9 mouse cellular contexts compared by ENCODE assay signal in genomic region chrX:20548011-20548879, GRCm38 (mm10). TPM values are rescaled to one million over a fixed set of nuclear protein-coding genes. Genes with fewer than 3 reads are reported as not detected.
DNase-seq lines count a peak whose midpoint lies in the region; ATAC-seq lines count a peak whose summit lies in the region.
"Had no signal": no experiment of that assay in that cellular context is flagged by ENCODE, and none has a peak within 500 bp of the region (broad histone marks: within the 10 kb centered on the region; RNA-seq: fewer than 3 reads in every experiment).

No protein-coding gene starts in this region.

- peak overlapping the region; percentile 65 for H3K9ac ChIP-seq in heart, embryonic 12.5 days
- H3K9ac ChIP-seq in kidney, embryonic 16.5 days (replicated peaks; ENCODE audit: low read length), result peak overlapping the region; percentile 50

- no peak overlapping the region for H3K27ac ChIP-seq in heart, embryonic 12.5 days (ENCODE audit: poor library complexity, severe bottlenecking)
- H3K27ac ChIP-seq in kidney, embryonic 16.5 days (ENCODE audit: low read length), result peak overlapping the region; percentile 70

- no peaks in the 10 kb centered on the region for H3K27me3 ChIP-seq in heart, embryonic 12.5 days (replicated peaks)
- no peaks in the 10 kb centered on the region for H3K27me3 ChIP-seq in kidney, embryonic 16.5 days (ENCODE audit: insufficient read depth, low read length)

- intact Hi-C loops in heart, postnatal 25 days (cut with DNase I), result no loop called here

- DNase-seq in heart, adult 11 months, result peak; percentile 76
- DNase-seq in heart, postnatal 25 days (ENCODE audit: low spot score), result no peak
- peak; percentile 4 for DNase-seq in cerebellum, adult 9-11 months
- peak; percentile 14 to 29 for DNase-seq in lung, adult 18-20 months
- DNase-seq in ovary, postnatal 14 days (ENCODE audit: low spot score), result peak; percentile 9

- H3K36me3 ChIP-seq in heart, embryonic 12.5 days, result no peaks in the 10 kb centered on the region
- no peaks in the 10 kb centered on the region for H3K36me3 ChIP-seq in kidney, embryonic 16.5 days (ENCODE audit: insufficient read depth, low read length)

- H3K4me3 ChIP-seq in heart, embryonic 12.5 days, result peak overlapping the region; percentile 45
- peak overlapping the region; percentile 41 for H3K4me3 ChIP-seq in kidney, embryonic 16.5 days (ENCODE audit: low read length)

- ATAC-seq in heart, embryonic 12.5 days (ENCODE audit: insufficient number of reproducible peaks, low FRiP score), result no peak
- peak; percentile 49 for ATAC-seq in kidney, embryonic 16.5 days (ENCODE audit: low FRiP score, low TSS enrichment)
- no peak for ATAC-seq in activated CD4-positive, CD25-positive, alpha-beta regulatory T cell, adult 4 months

- H3K4me1 ChIP-seq in heart, embryonic 12.5 days (replicated peaks), result no peaks in the 10 kb centered on the region
- no peaks in the 10 kb centered on the region for H3K4me1 ChIP-seq in kidney, embryonic 16.5 days (ENCODE audit: insufficient read depth, low read length)

- no peaks in the 10 kb centered on the region for H3K9me3 ChIP-seq in heart, embryonic 12.5 days (replicated peaks)
- no peaks in the 10 kb centered on the region for H3K9me3 ChIP-seq in kidney, embryonic 16.5 days (ENCODE audit: low read length)

- H3K4me2 ChIP-seq in heart, embryonic 12.5 days, result peak overlapping the region; percentile 63
- H3K4me2 ChIP-seq in kidney, embryonic 16.5 days (replicated peaks; ENCODE audit: low read depth, low read length), result peak overlapping the region; percentile 57

- WGBS in heart, embryonic 12.5 days, result 18% methylated on average over 24 of the region's 24 CpGs
- 25% methylated on average over 24 of the region's 24 CpGs for WGBS in kidney, embryonic 16.5 days

RNA-seq across cellular contexts. Expression of gene Rgn, which starts 1.3 kb away (rescaled TPM):
- total RNA-seq in heart, postnatal 25 days (2021), result under 1 TPM; 0.36 to 0.64 TPM
- 0.54 and 1.6 TPM in 2 replicates for polyA plus RNA-seq in heart, embryonic 12.5 days (2016; fragmentation: Nextera tagmentation; extraction: Ambion mirVana)
- 8.1 and 8.7 TPM in 2 replicates for polyA plus RNA-seq in kidney, embryonic 16.5 days (2015; fragmentation: Nextera tagmentation; extraction: Ambion mirVana)
- not detected for polyA plus RNA-seq in activated CD4-positive, CD25-positive, alpha-beta regulatory T cell, adult 4 months (2017; shearing (Covaris generic))
- total RNA-seq: gastrocnemius, postnatal 36 days had no signal
